ENCODE assay signal across 25 mouse cellular contexts in genomic region chr8:92861977-92862376, GRCm38 (mm10). TPM values are rescaled to one million over a fixed set of nuclear protein-coding genes. Genes with fewer than 3 reads are reported as not detected.
"Had no signal": no experiment of that assay in that cellular context is flagged by ENCODE, and none has a peak within 500 bp of the region (broad histone marks: within the 10 kb centered on the region; RNA-seq: fewer than 3 reads in every experiment).

No protein-coding gene starts in this region.

- H3K9me3 ChIP-seq: lung, embryonic 15.5 days; midbrain, embryonic 12.5 days; neural tube, embryonic 13.5 days; neural tube, embryonic 15.5 days; stomach, embryonic 15.5 days had no signal

- H3K36me3 ChIP-seq: lung, embryonic 15.5 days; midbrain, embryonic 12.5 days; neural tube, embryonic 13.5 days; neural tube, embryonic 15.5 days; stomach, embryonic 15.5 days had no signal

- DNase-seq: liver, postnatal 0 days; lung, adult 2 months; lung, postnatal 14 days; lung, postnatal 36 days; midbrain, embryonic 14.5 days; retina, postnatal 1 day; right cerebral cortex, adult 18-20 months; right cerebral cortex, postnatal 25 days; right cerebral cortex, postnatal 4 days; spleen, adult 18-20 months; thymus, adult 2 months; thymus, postnatal 25 days; thymus, postnatal 4 days had no signal

- H3K4me1 ChIP-seq: lung, embryonic 15.5 days; midbrain, embryonic 12.5 days; neural tube, embryonic 13.5 days; neural tube, embryonic 15.5 days; stomach, embryonic 15.5 days had no signal

- H3K9ac ChIP-seq: liver, postnatal 0 days; lung, embryonic 15.5 days; midbrain, embryonic 12.5 days; neural tube, embryonic 13.5 days; neural tube, embryonic 15.5 days; stomach, embryonic 15.5 days had no signal

- H3K27ac ChIP-seq: lung, embryonic 15.5 days; macrophage; midbrain, embryonic 12.5 days; neural tube, embryonic 13.5 days; neural tube, embryonic 15.5 days; stomach, embryonic 15.5 days; stomach, postnatal 0 days had no signal

- ATAC-seq: liver, postnatal 0 days; lung, postnatal 0 days; midbrain, embryonic 16.5 days had no signal

- H3K4me3 ChIP-seq: lung, embryonic 15.5 days; midbrain, embryonic 12.5 days; myocyte; neural tube, embryonic 13.5 days; neural tube, embryonic 15.5 days; stomach, embryonic 15.5 days had no signal

- H3K4me2 ChIP-seq: lung, embryonic 15.5 days; midbrain, embryonic 12.5 days; neural tube, embryonic 13.5 days; neural tube, embryonic 15.5 days; stomach, embryonic 15.5 days had no signal

- H3K27me3 ChIP-seq: lung, embryonic 15.5 days; midbrain, embryonic 12.5 days; neural tube, embryonic 15.5 days; stomach, embryonic 15.5 days had no signal

RNA-seq across cellular contexts. Expression of gene Mmp2, which starts 34.9 kb away (rescaled TPM):
- total RNA-seq: megakaryocyte, adult 5-6 weeks had no signal

RNA-seq across cellular contexts. Expression of gene Capns2, which starts 39.2 kb away (rescaled TPM):
- polyA plus RNA-seq: liver, postnatal 0 days; lung, postnatal 0 days; macrophage; small intestine, adult 2 months had no signal
